Mouse (Mus musculus): ENCODE measurements around the gene Irs2. TPM values are rescaled to one million over a fixed set of nuclear protein-coding genes. Genes with fewer than 3 reads are reported as not detected.

The Irs2 gene
- polyA plus RNA-seq, 1 experiment = 2.3 TPM

DNA sequence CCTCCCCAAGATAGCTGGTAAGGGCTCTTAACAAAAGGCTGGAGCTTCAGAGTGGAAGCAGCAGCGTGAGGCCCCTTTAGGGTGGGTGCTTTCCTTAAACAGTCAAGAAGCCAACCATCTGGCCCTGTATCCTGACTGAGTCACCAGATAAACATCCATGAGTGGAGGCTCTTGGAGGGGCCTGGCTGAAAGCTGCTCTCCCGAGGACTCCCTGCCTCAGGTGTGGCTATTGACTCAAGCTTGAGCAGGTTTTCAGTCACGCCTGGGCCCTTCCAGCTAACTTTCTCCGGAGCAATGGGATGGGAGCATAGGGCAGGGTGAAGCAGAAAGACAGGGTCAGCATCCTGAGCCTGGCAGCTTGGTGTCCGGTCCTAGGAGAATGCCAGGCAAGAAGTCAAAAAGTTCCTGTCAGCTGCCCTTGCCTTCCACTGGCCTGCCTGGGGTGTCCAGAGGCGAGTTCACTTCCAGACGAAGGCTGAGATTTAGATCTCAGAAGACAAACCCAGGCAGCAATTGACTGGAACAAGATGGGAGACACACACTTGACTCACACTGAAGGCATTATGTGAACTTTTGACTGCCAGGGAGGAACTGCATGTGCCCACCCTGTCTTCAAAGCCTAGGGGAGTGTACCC lies 30.4 kb downstream of the Irs2 start:
- Histone ChIP-seq H3ac (ENCODE audit: control insufficient read depth, insufficient read length, low read depth) (no peak overlapping the region), H3K4me3 (ENCODE audit: insufficient read depth, poor library complexity, severe bottlenecking) (no peak overlapping the region), H3K27me3 (ENCODE audit: control insufficient read depth, insufficient read depth, insufficient read length) (no peaks in the 10 kb centered on the region), H3K79me3 (ENCODE audit: low read depth) (no peaks in the 10 kb centered on the region), H3K79me2 (ENCODE audit: control insufficient read depth, insufficient read depth) (no peaks in the 10 kb centered on the region), H3K36me3 (ENCODE audit: control insufficient read depth, insufficient read depth) (no peaks in the 10 kb centered on the region)
- no peak for TF ChIP-seq MAX (IDR thresholded peaks at IDR 0.05)
- TF ChIP-seq MYOD1 (IDR thresholded peaks at IDR 0.05; ENCODE audit: control insufficient read depth, insufficient read length, low read depth) = peak; percentile 26

DNA sequence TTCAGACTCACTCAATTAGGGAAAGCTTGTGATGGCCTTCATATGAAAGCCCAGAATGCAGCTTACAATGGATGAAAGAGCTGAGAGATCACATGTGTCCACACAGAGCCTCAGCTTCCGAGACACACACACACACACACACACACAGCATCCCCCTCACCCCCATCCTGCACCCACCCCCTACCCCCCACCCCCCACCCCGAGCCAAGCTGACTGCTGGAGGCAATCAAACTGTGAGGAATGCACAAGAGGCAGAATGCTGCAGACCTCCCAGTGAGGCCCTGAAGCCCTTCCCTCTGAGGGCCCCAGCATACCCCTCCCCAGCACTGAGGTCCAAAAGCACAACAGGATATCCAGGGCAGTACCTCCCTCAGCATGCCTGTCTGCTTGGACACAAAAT lies 33.6 kb downstream of the Irs2 start:
- no peak for TF ChIP-seq USF1 (IDR thresholded peaks at IDR 0.05; ENCODE audit: low read depth)
- TF ChIP-seq CEBPB (IDR thresholded peaks at IDR 0.05; ENCODE audit: low read depth) = no peak
- TF ChIP-seq MAX (IDR thresholded peaks at IDR 0.05) = no peak
- TF ChIP-seq MYOD1 (IDR thresholded peaks at IDR 0.05; ENCODE audit: control insufficient read depth, insufficient read length, low read depth) = no peak
- TF ChIP-seq MYOG (IDR thresholded peaks at IDR 0.05; ENCODE audit: control insufficient read depth, extremely low read depth, insufficient read length) = no peak
- no peak for TF ChIP-seq FOSL1 (IDR thresholded peaks at IDR 0.05; ENCODE audit: insufficient read depth, low read length, poor library complexity, severe bottlenecking)
- no peak for TF ChIP-seq CTCF (IDR thresholded peaks at IDR 0.05; ENCODE audit: control insufficient read depth, insufficient read depth, insufficient read length)

DNA sequence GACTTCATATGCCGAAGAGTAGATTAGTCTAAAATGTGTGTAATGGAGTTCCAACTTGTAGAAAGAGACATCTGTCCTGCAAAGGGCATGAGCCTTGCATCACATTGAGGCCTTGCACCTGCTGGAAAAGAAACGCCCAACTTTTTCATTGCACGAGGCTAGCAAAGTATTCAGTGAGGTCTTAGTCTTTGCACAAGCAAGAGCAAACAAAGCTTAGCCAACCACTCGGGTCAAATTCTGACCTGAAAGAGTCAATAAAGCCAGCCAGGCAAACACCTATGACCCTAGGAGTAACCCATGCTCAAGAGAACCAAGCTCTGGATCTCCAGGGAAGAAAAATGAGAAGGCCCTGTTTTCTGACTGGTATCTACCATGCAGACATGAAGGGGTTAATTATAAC lies 34.1 kb downstream of the Irs2 start:
- Histone ChIP-seq H3K79me3 (ENCODE audit: low read depth) (no peaks in the 10 kb centered on the region), H3ac (ENCODE audit: control insufficient read depth, insufficient read length, low read depth) (no peak overlapping the region), H3K36me3 (ENCODE audit: control insufficient read depth, insufficient read depth) (no peaks in the 10 kb centered on the region), H3K4me3 (ENCODE audit: insufficient read depth, poor library complexity, severe bottlenecking) (no peak overlapping the region), H3K27me3 (ENCODE audit: control insufficient read depth, insufficient read depth, insufficient read length) (no peaks in the 10 kb centered on the region), H3K79me2 (ENCODE audit: control insufficient read depth, insufficient read depth) (no peaks in the 10 kb centered on the region)
- TF ChIP-seq CTCF (IDR thresholded peaks at IDR 0.05; ENCODE audit: control insufficient read depth, insufficient read depth, insufficient read length) (no peak), CEBPB (IDR thresholded peaks at IDR 0.05; ENCODE audit: low read depth) (no peak), MYOG (IDR thresholded peaks at IDR 0.05; ENCODE audit: control insufficient read depth, extremely low read depth, insufficient read length) (no peak), FOSL1 (IDR thresholded peaks at IDR 0.05; ENCODE audit: insufficient read depth, low read length, poor library complexity, severe bottlenecking) (no peak), MYOD1 (IDR thresholded peaks at IDR 0.05; ENCODE audit: control insufficient read depth, insufficient read length, low read depth) (no peak), USF1 (IDR thresholded peaks at IDR 0.05; ENCODE audit: low read depth) (no peak), MAX (IDR thresholded peaks at IDR 0.05) (no peak)

More for the DNA sequence above, 33.6 kb downstream of the Irs2 start:
- Histone ChIP-seq H3ac (ENCODE audit: control insufficient read depth, insufficient read length, low read depth) (no peak overlapping the region), H3K79me2 (ENCODE audit: control insufficient read depth, insufficient read depth) (no peaks in the 10 kb centered on the region), H3K27me3 (ENCODE audit: control insufficient read depth, insufficient read depth, insufficient read length) (no peaks in the 10 kb centered on the region), H3K4me3 (ENCODE audit: insufficient read depth, poor library complexity, severe bottlenecking) (no peak overlapping the region), H3K79me3 (ENCODE audit: low read depth) (no peaks in the 10 kb centered on the region), H3K36me3 (ENCODE audit: control insufficient read depth, insufficient read depth) (no peaks in the 10 kb centered on the region)

DNA sequence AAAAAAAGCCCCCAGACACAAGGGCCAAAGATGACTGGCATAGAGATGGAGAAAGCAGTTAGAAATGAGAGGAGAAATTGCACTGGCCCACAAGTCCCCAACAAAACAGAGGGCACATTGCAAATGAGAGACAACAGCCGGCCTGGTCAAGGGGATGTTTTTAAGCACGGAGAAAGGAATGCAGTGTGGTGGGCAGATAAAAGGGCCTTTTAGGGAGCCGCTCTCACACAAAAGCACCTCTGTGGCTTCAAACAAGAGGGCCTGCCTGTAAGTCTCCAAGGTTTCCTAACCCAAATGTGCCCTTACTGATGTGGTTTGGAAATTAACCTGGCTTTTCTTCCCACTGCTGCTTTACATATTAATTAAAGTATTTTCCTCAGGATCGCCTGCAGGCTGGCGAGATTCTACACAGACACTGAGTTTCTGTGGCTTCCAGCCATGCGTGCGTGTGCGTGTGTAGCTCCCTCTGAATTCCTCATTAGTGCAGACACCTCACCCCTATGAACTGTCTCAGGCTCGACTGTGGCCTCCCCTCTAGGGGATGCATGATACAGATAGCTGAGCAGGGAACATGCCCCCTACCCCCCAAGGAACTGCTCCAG lies 35.3 kb downstream of the Irs2 start:
- TF ChIP-seq MYOD1 (IDR thresholded peaks at IDR 0.05; ENCODE audit: control insufficient read depth, insufficient read length, low read depth) (no peak), CEBPB (IDR thresholded peaks at IDR 0.05; ENCODE audit: low read depth) (no peak)
- Histone ChIP-seq H3K79me3 (ENCODE audit: low read depth) (no peaks in the 10 kb centered on the region), H3K27me3 (ENCODE audit: control insufficient read depth, insufficient read depth, insufficient read length) (no peaks in the 10 kb centered on the region), H3K79me2 (ENCODE audit: control insufficient read depth, insufficient read depth) (no peaks in the 10 kb centered on the region), H3K4me3 (ENCODE audit: insufficient read depth, poor library complexity, severe bottlenecking) (no peak overlapping the region), H3ac (ENCODE audit: control insufficient read depth, insufficient read length, low read depth) (no peak overlapping the region), H3K36me3 (ENCODE audit: control insufficient read depth, insufficient read depth) (no peaks in the 10 kb centered on the region)

DNA sequence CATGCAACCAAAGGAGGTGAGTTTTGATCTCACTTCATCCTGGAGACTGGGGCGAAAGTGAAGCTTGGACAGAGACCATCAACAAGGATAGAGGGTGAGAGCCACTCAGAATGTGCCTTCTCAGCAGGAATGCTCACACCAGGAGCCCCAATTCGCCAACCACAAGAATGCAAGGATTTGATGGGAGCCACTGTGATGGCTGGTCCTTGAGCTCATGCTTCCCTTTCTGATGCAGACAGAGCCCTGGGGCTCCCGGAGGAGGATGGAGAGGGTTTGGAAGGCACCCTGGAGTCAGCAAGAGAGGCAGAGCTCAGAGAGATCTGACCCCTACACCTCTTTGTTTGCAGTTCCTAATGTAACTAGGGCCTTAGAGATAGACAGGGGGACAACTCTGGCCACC lies 36.3 kb downstream of the Irs2 start:
- H3K36me3 ChIP-seq (ENCODE audit: control insufficient read depth, insufficient read depth) = no peaks in the 10 kb centered on the region
- no peaks in the 10 kb centered on the region for H3K79me3 ChIP-seq (ENCODE audit: low read depth)
- no peak for TF ChIP-seq CEBPB (IDR thresholded peaks at IDR 0.05; ENCODE audit: low read depth)
- H3ac ChIP-seq (ENCODE audit: control insufficient read depth, insufficient read length, low read depth) = no peak overlapping the region
- no peaks in the 10 kb centered on the region for H3K27me3 ChIP-seq (ENCODE audit: control insufficient read depth, insufficient read depth, insufficient read length)
- H3K79me2 ChIP-seq (ENCODE audit: control insufficient read depth, insufficient read depth) = no peaks in the 10 kb centered on the region
- no peak overlapping the region for H3K4me3 ChIP-seq (ENCODE audit: insufficient read depth, poor library complexity, severe bottlenecking)

DNA sequence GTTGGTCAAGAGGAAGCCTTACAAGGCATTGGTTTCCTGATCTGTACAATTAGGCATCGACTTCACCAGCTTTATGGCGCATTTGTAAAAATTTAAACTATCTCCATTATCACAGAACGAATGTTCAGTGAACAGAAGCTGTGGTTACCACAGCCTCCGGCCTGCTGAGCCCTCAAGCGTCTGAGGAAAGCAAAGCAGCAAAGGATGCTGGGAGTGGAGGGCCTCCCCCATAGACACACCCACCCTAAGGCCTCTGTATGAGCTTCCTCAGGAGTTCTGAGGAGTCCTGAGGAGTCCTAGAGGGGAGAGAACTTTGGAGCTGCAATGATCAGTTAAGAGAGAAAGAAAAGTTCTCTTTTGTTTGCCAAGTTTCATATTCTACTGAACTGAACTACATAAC lies 36.7 kb downstream of the Irs2 start:
- Histone ChIP-seq H3K4me3 (ENCODE audit: insufficient read depth, poor library complexity, severe bottlenecking) (no peak overlapping the region), H3K27me3 (ENCODE audit: control insufficient read depth, insufficient read depth, insufficient read length) (no peaks in the 10 kb centered on the region), H3K79me2 (ENCODE audit: control insufficient read depth, insufficient read depth) (no peaks in the 10 kb centered on the region), H3K79me3 (ENCODE audit: low read depth) (no peaks in the 10 kb centered on the region), H3K36me3 (ENCODE audit: control insufficient read depth, insufficient read depth) (no peaks in the 10 kb centered on the region), H3ac (ENCODE audit: control insufficient read depth, insufficient read length, low read depth) (no peak overlapping the region)
- no peak for TF ChIP-seq MYOG (IDR thresholded peaks at IDR 0.05; ENCODE audit: control insufficient read depth, extremely low read depth, insufficient read length)
- no peak for TF ChIP-seq MAX (IDR thresholded peaks at IDR 0.05)
- TF ChIP-seq USF1 (IDR thresholded peaks at IDR 0.05; ENCODE audit: low read depth) = no peak
- no peak for TF ChIP-seq CEBPB (IDR thresholded peaks at IDR 0.05; ENCODE audit: low read depth)
- TF ChIP-seq MYOD1 (IDR thresholded peaks at IDR 0.05; ENCODE audit: control insufficient read depth, insufficient read length, low read depth) = no peak
